Mouse (Mus musculus) forebrain, embryonic 10.5 days (tissue): ENCODE results near the gene Rassf3. TPM values are rescaled to one million over a fixed set of nuclear protein-coding genes. Genes with fewer than 3 reads are reported as not detected.
A peak's percentile ranks its signal among the peaks of the same experiment; 100 is the strongest.

Experiments
- DNase-seq: peaks from one replicate; pipeline ENCODE4 v3.0.0-alpha.2; 2017; ENCODE audit warnings: low spot score; ENCODE audit errors: extremely low spot score
- H3K27ac ChIP-seq: fragments of 300-500 bp; sonication (generic); 2 replicates; pipeline ENCODE4 v1.5.1; 2016; ENCODE audit warnings: mild to moderate bottlenecking
- H3K27me3 ChIP-seq: fragments of 300-500 bp; sonication (generic); 2 replicates; pipeline ENCODE4 v1.6.1; 2016; ENCODE audit warnings: mild to moderate bottlenecking; ENCODE audit not compliant: poor library complexity, severe bottlenecking
- H3K36me3 ChIP-seq: fragments of 300-500 bp; sonication (generic); replicated peaks from 2 replicates; pipeline ENCODE4 v1.6.1; 2016; ENCODE audit warnings: mild to moderate bottlenecking, moderate library complexity
- H3K4me1 ChIP-seq: fragments of 300-500 bp; sonication (generic); 2 replicates; pipeline ENCODE4 v1.6.1; 2016
- H3K4me3 ChIP-seq: fragments of 300-500 bp; sonication (generic); 2 replicates; pipeline ENCODE4 v1.5.1; 2016; ENCODE audit warnings: mild to moderate bottlenecking, moderate library complexity
- H3K9me3 ChIP-seq: fragments of 300-500 bp; sonication (generic); 2 replicates; pipeline ENCODE4 v1.6.1; 2016; ENCODE audit warnings: mild to moderate bottlenecking, moderate library complexity
- WGBS: fragments of 180-500 bp; shearing (Covaris S2); methylation state at CpG from one replicate; pipeline ENCODE4 v1.1.7; 2016; 5-methylcytosine and 5-hydroxymethylcytosine counted together
- polyA plus RNA-seq: library from polyadenylated mRNA; unstranded; fragments of >200 nt; fragmentation: Nextera tagmentation; extraction: Ambion mirVana; gene quantifications from 2 replicates; pipeline ENCODE4 v1.2.1, GENCODE M21; 2016

Gene Rassf3
- polyA plus RNA-seq, 1 experiment from 2014 or later = 10.6 TPM

GRCm38 (mm10) chr10:121429981-121430682 is 46.0 kb downstream of the Rassf3 start:
- H3K27ac ChIP-seq = peak overlapping the region; percentile 65
- WGBS = 27% methylated on average over 14 of the region's 14 CpGs

GRCm38 (mm10) chr10:121429581-121429980 is 46.6 kb downstream of the Rassf3 start:
- Histone ChIP-seq H3K27me3 (peaks cover 11% of the 10 kb centered on the region; the same call in 1 of the 2 replicates), H3K36me3 (no peaks in the 10 kb centered on the region), H3K4me3 (no peak overlapping the region), H3K9me3 (no peaks in the 10 kb centered on the region), H3K27ac (peak overlapping the region; percentile 65), H3K4me1 (peaks cover 82% of the 10 kb centered on the region)
- DNase-seq = no peak
- 70% methylated on average over 8 of the region's 8 CpGs for WGBS

More at GRCm38 (mm10) chr10:121429981-121430682, 46.0 kb downstream of the Rassf3 start:
- H3K27me3 ChIP-seq = peaks cover 11% of the 10 kb centered on the region; the same call in 1 of the 2 replicates
- peaks cover 84% of the 10 kb centered on the region for H3K4me1 ChIP-seq
- no peaks in the 10 kb centered on the region for H3K36me3 ChIP-seq
- no peaks in the 10 kb centered on the region for H3K9me3 ChIP-seq
- peak overlapping the region; percentile 11; the same call in 1 of the 2 replicates for H3K4me3 ChIP-seq
- no peak for DNase-seq

GRCm38 (mm10) chr10:121429089-121429488 is 47.1 kb downstream of the Rassf3 start:
- Histone ChIP-seq H3K27me3 (peaks cover 11% of the 10 kb centered on the region; the same call in 1 of the 2 replicates), H3K9me3 (no peaks in the 10 kb centered on the region), H3K4me1 (peaks cover 81% of the 10 kb centered on the region), H3K27ac (0 out of 2 replicates have a peak overlapping the region, but pooled peaks have one; percentile 11), H3K36me3 (no peaks in the 10 kb centered on the region), H3K4me3 (no peak overlapping the region)
- no peak for DNase-seq
- 69% methylated on average over 2 of the region's 2 CpGs for WGBS

- Histone ChIP-seq H3K27me3 (peaks cover 11% of the 10 kb centered on the region; the same call in 1 of the 2 replicates), H3K27ac (peak overlapping the region; percentile 0), H3K4me1 (peaks cover 86% of the 10 kb centered on the region), H3K36me3 (no peaks in the 10 kb centered on the region), H3K4me3 (no peak overlapping the region), H3K9me3 (no peaks in the 10 kb centered on the region)
- no peak for DNase-seq
- 87% methylated on average over 15 of the region's 15 CpGs for WGBS
Measured at GRCm38 (mm10) chr10:121428011-121428711, 48.0 kb downstream of the Rassf3 start.

- Histone ChIP-seq H3K36me3 (no peaks in the 10 kb centered on the region), H3K4me1 (peaks cover 79% of the 10 kb centered on the region), H3K27ac (no peak overlapping the region), H3K4me3 (no peak overlapping the region), H3K9me3 (no peaks in the 10 kb centered on the region), H3K27me3 (peaks cover 11% of the 10 kb centered on the region; the same call in 1 of the 2 replicates)
- DNase-seq = no peak
- 63% methylated on average over 5 of the region's 5 CpGs for WGBS
Measured at GRCm38 (mm10) chr10:121427136-121427535, 49.0 kb downstream of the Rassf3 start.

GRCm38 (mm10) chr10:121426458-121427070 is 49.6 kb downstream of the Rassf3 start:
- 56% methylated on average over 5 of the region's 5 CpGs for WGBS
- Histone ChIP-seq H3K9me3 (no peaks in the 10 kb centered on the region), H3K27me3 (peaks cover 11% of the 10 kb centered on the region; the same call in 1 of the 2 replicates), H3K4me3 (no peak overlapping the region), H3K36me3 (no peaks in the 10 kb centered on the region), H3K27ac (no peak overlapping the region), H3K4me1 (peaks cover 74% of the 10 kb centered on the region)
- DNase-seq = no peak

GRCm38 (mm10) chr10:121425506-121426025 is 50.6 kb downstream of the Rassf3 start:
- H3K36me3 ChIP-seq = no peaks in the 10 kb centered on the region
- H3K4me3 ChIP-seq = no peak overlapping the region
- peaks cover under 1% of the 10 kb centered on the region; the same call in 1 of the 2 replicates for H3K27me3 ChIP-seq
- H3K4me1 ChIP-seq = peaks cover 72% of the 10 kb centered on the region
- WGBS = 87% methylated on average over 14 of the region's 14 CpGs
- no peak for DNase-seq
- no peaks in the 10 kb centered on the region for H3K9me3 ChIP-seq
- no peak overlapping the region for H3K27ac ChIP-seq

- Histone ChIP-seq H3K27ac (no peak overlapping the region), H3K27me3 (no peaks in the 10 kb centered on the region), H3K4me3 (no peak overlapping the region), H3K9me3 (no peaks in the 10 kb centered on the region), H3K4me1 (peaks cover 72% of the 10 kb centered on the region), H3K36me3 (no peaks in the 10 kb centered on the region)
- 86% methylated on average over 5 of the region's 5 CpGs for WGBS
- no peak for DNase-seq
Measured at GRCm38 (mm10) chr10:121425079-121425478, 51.1 kb downstream of the Rassf3 start.

- Histone ChIP-seq H3K4me3 (no peak overlapping the region), H3K9me3 (no peaks in the 10 kb centered on the region), H3K36me3 (no peaks in the 10 kb centered on the region), H3K27me3 (no peaks in the 10 kb centered on the region), H3K27ac (0 out of 2 replicates have a peak overlapping the region, but pooled peaks have one; percentile 16), H3K4me1 (peaks cover 72% of the 10 kb centered on the region)
- WGBS = 81% methylated on average over 3 of the region's 3 CpGs
- DNase-seq = no peak
Measured at GRCm38 (mm10) chr10:121424455-121424854, 51.7 kb downstream of the Rassf3 start.

- 52% methylated on average over 16 of the region's 16 CpGs for WGBS
- Histone ChIP-seq H3K9me3 (no peaks in the 10 kb centered on the region), H3K4me3 (no peak overlapping the region), H3K4me1 (peaks cover 72% of the 10 kb centered on the region), H3K27me3 (no peaks in the 10 kb centered on the region), H3K27ac (peak overlapping the region; percentile 17; the same call in 1 of the 2 replicates), H3K36me3 (no peaks in the 10 kb centered on the region)
- no peak for DNase-seq
Measured at GRCm38 (mm10) chr10:121423541-121424349, 52.4 kb downstream of the Rassf3 start.

GRCm38 (mm10) chr10:121422294-121422693 is 53.9 kb downstream of the Rassf3 start:
- H3K9me3 ChIP-seq = no peaks in the 10 kb centered on the region
- no peak overlapping the region for H3K27ac ChIP-seq
- 93% methylated on average over 6 of the region's 6 CpGs for WGBS
- no peaks in the 10 kb centered on the region for H3K27me3 ChIP-seq
- DNase-seq = no peak
- no peaks in the 10 kb centered on the region for H3K36me3 ChIP-seq
- peaks cover 64% of the 10 kb centered on the region for H3K4me1 ChIP-seq
- H3K4me3 ChIP-seq = no peak overlapping the region
